Mouse (Mus musculus): ENCODE results near the gene Olfr895. TPM values are rescaled to one million over a fixed set of nuclear protein-coding genes. Genes with fewer than 3 reads are reported as not detected.

The Olfr895 gene
- not detected for total RNA-seq (2021)
- long read RNA-seq, experiment 1 = 0 reads
- long read RNA-seq, experiment 2 = 0 reads

DNA sequence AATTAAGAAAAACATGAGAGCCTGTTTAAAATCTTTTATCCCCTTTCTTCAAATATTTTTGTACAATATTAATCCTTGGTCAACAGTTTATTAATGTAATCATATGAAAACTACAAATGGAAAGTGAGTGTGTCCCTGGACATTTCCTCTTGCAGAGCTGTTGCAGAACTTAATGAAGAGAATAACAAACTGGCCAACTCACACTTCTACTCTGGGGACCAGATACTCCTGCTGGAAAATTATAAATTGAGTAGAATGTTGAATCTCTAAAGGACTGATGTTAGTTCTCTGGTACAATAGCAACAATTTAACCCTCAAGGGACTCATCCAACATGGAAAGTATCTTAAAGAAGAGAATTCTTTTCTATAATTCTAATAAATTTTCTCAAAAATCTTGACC is at the start of gene Olfr895:
Olfr895 (plus strand) TSS at position 301 of the 400 bp plus-strand sequence.
- no peak for DNase-seq
- intact Hi-C loops (cut with DNase I; ENCODE audit: low total_unique reads) = no loop called here

DNA sequence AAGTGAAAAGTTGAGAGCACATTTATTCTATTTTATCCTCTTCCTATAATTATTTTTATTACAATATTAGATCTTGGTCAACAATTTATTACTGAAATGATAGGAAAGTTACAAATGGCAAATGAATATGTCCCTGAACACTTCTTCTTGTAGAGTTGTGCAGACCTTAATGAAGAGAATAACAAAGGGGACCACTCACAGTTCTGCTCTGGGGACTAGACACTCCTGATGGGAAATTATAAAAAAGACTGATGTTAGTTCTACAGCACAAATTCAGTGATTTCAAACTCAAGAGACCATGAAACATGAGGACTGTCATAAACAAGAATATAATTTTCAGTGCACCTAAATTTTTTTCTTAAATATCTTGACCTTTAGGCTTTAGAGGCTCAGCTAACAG is 15.2 kb upstream of the Olfr895 start, which contains the start of gene Olfr143:
Olfr143 (plus strand) TSS at position 301 of the 400 bp plus-strand sequence.
- no peak for DNase-seq
- intact Hi-C loops (cut with DNase I; ENCODE audit: low total_unique reads) = no loop called here

DNA sequence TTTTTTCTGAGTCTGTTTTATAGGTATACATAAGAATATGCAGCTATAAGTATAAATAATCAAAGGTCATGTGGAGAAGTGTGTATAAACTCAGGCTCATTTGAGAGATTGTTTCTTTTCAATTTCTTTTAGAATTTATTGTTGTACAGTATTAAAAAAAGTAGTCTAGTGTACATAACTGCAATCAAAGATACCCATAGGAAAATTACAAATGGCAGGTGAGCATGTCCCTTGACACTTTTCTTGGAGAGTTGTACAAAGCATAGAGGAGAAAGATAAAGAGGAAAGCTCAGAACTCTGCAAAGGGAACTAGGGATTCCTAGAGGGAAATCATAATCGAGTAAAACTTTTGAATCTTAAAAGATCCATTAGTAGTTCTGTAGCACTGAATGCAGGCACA is 23.2 kb downstream of the Olfr895 start, which contains the start of gene Olfr896-ps1:
Olfr896-ps1 (plus strand) TSS at position 301 of the 400 bp plus-strand sequence.
- no peak for DNase-seq
- intact Hi-C loops (cut with DNase I; ENCODE audit: low total_unique reads) = no loop called here

Other genes starting within 250 kb of the Olfr895 start
- not detected for gene Olfr883, start 242.0 kb upstream of the Olfr895 start, total RNA-seq (2021)
- not detected for gene Olfr884, start 221.3 kb upstream of the Olfr895 start, total RNA-seq (2021)
- not detected for gene Olfr885, start 206.5 kb upstream of the Olfr895 start, total RNA-seq (2021)
- gene Olfr887, start 183.8 kb upstream of the Olfr895 start, total RNA-seq (2021) = not detected
- gene Olfr888, start 159.7 kb upstream of the Olfr895 start, total RNA-seq (2021) = not detected
- gene Olfr889, start 152.7 kb upstream of the Olfr895 start, total RNA-seq (2021) = not detected
- gene Olfr890, start 125.3 kb upstream of the Olfr895 start, total RNA-seq (2021) = not detected
- not detected for gene Olfr891, start 87.0 kb upstream of the Olfr895 start, total RNA-seq (2021)
- gene Olfr893, start 59.5 kb upstream of the Olfr895 start, total RNA-seq (2021) = not detected
- gene Olfr894, start 49.8 kb upstream of the Olfr895 start, total RNA-seq (2021) = not detected
- gene Olfr143, start 15.1 kb upstream of the Olfr895 start, total RNA-seq (2021) = not detected
- not detected for gene Olfr896-ps1, start 23.3 kb downstream of the Olfr895 start, total RNA-seq (2021)
- not detected for gene Olfr25, start 61.2 kb downstream of the Olfr895 start, total RNA-seq (2021)
- gene Olfr898, start 80.6 kb downstream of the Olfr895 start, total RNA-seq (2021) = not detected
- not detected for gene Olfr250, start 99.0 kb downstream of the Olfr895 start, total RNA-seq (2021)
- gene Olfr251, start 109.2 kb downstream of the Olfr895 start, total RNA-seq (2021) = not detected
- not detected for gene Olfr147, start 133.8 kb downstream of the Olfr895 start, total RNA-seq (2021)
- not detected for gene Olfr901, start 161.6 kb downstream of the Olfr895 start, total RNA-seq (2021)
- gene Olfr902, start 179.8 kb downstream of the Olfr895 start, total RNA-seq (2021) = not detected
- gene Olfr904, start 195.3 kb downstream of the Olfr895 start, total RNA-seq (2021) = not detected
- gene Olfr905, start 203.3 kb downstream of the Olfr895 start, total RNA-seq (2021) = not detected
- not detected for gene Olfr906, start 219.2 kb downstream of the Olfr895 start, total RNA-seq (2021)
- not detected for gene Olfr907, start 227.9 kb downstream of the Olfr895 start, total RNA-seq (2021)